Mouse (Mus musculus) mesoderm, embryonic 11.5 days (tissue): ENCODE data around the gene Slf2.

Experiments
- DNase-seq: peaks from one replicate; pipeline ENCODE4 v3.0.0-alpha.2; 2012; ENCODE audit warnings: low read depth, low spot score

The Slf2 gene

GRCm38 (mm10) chr19:44982477-44983115, 51.6 kb downstream of the Slf2 start:
- no peak for DNase-seq

DNA sequence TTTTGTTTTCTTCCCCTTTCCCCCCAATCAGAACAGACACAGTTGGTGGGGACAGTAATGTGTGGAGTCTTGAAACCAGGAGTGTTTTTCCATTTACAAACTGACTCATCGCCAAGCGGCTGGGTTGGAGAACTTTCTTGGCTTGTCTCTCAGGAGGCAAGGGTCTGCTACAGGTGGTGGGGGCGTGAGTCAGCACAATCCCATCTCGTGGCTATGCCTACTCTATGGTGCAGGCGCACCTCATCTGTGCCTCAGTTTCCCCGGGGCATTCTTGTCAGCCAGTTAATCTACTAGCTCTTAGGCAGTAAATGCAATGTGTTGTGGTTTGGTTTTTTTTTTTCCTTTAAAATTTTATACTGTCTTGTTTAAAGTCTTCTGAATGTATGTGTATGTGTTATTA, 52.4 kb downstream of the Slf2 start:
- no peak for DNase-seq

GRCm38 (mm10) chr19:44984420-44984819, 53.5 kb downstream of the Slf2 start:
- DNase-seq: no peak

DNA sequence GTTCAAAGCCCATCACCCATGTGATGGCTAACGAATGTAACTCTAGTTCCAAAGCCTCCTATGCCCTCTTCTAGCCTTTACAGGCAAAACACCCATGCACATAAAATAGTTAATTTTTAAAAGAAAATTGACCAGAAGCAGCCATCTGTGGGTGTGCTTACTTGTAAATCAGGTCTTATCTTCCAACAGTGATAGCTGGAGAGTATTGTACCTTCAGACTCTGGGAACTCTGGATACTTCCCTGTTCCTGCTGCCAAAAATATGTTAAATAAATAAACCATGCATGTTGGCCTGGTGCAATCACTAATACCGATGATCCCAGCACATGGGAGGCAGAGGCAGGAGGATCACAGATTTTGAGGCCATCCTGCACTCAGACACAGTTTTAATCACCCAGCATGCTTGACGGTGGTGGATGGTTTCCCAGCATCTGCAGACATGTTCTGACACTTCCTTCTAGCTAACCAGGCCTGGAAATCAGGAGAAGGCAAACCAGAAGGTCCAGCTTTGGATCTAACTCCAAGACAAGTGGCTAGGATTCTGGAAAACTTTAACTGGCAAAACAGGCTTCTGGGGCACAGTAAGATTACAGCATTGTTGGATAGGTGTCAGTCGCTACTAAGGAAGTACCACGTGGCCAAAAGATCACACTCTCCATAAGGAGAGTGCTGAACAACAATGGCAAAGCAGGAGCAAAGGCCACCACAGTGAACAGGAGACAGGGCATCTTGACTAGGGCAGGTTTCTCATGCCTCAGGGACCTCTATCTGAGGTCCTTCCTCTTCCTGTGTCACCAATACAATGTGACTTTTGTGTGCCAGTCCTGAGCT, 54.4 kb downstream of the Slf2 start:
- DNase-seq: no peak

DNA sequence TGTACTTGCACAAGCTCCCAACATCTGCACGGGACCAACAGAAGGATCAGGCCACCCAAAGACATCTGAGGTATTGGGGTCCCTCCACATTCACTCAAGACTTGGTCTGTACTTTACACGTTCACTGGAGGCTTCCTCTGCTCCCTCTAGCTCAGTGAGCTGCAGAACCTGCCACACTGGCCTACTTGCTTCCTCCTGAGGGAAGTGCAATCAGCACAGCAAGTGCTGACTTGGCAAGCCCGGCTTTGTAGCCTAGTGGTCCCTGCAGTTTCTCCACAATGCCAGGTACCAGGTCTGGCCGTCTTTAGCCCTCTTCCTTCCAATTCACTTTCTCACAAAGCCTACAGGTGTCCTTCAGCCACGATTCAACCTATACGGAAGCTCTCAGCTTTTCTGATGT, 56.1 kb downstream of the Slf2 start:
- no peak for DNase-seq

DNA sequence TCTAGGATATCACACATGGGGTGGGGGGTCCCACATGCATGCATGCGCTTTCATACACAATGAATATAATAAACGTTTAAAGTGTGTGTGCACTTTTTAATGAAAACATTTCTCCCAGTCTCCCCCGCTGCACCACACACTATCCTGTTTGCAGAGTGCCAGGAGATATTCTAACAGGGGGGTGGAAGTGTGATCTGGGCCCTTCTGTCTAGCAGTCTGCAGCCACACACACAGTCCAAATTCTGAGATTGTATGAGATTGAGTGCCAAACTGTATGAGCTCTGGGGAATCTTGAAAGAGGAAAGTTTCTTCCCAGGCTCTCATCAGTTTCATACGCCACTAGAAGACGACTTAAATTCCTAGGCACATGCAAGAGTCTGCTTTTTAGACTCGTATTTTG, 56.9 kb downstream of the Slf2 start:
- no peak for DNase-seq

DNA sequence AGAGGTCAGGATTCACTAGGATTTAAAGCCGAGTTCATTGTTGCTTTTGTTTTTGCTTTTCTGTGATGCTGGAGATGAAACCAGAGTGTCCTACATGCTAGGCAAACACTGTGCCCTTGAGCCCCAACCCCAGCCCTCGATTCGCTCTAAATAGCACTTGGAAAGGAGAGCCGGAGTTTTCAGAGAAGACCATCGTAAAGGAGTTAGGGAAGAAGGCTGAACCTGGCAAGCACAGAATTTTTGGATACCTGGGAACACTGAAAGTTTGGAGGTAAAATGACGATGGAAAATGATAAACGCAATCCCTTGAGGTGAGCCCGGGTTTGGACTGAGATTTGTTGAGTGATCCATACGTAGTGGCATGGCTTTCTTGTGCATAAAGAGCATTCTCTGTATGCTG, 57.4 kb downstream of the Slf2 start:
- no peak for DNase-seq

DNA sequence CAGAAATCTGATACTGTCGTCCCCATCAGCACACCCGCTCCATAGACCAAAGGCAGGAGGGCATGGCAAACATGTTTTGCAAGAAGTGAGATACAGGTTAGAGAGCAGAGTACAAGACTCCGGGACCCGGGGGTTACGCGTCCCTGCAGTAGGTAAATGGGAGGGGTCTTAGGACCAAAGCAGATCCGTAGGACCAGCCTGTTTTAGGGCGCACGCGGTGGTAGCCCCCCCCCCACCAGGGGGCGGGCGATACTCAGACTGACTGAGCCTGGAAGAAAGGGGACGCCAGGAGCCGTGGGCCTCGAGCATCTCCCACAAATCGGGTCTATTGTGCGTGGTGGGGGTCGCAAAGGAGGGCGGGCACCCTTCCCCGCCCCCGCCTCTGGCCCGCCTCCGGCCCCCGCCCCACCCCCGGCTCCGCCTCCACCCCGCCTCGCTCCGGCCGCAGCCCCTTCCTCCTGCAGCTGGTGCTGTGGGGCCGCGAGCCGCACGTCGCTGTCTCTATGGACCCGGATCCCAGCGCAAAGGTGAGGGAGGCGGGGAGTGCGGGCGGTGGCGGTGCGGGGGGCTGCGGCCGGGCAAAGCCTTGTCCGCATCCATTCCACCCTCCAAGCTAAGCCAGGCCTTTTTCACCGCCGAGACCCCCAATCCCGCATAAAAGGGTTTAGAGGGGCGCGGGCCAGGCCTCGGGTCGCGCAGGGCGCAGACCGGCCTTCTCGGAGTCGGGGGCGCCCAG, 58.0 kb downstream of the Slf2 start, which contains the start of gene Sema4g:
Gene Sema4g (plus strand): TSS at position 271 of the 736 bp plus-strand sequence.
- DNase-seq: peak; percentile 72

- DNase-seq: no peak
Measured at GRCm38 (mm10) chr19:44989567-44990495, 58.9 kb downstream of the Slf2 start.

DNA sequence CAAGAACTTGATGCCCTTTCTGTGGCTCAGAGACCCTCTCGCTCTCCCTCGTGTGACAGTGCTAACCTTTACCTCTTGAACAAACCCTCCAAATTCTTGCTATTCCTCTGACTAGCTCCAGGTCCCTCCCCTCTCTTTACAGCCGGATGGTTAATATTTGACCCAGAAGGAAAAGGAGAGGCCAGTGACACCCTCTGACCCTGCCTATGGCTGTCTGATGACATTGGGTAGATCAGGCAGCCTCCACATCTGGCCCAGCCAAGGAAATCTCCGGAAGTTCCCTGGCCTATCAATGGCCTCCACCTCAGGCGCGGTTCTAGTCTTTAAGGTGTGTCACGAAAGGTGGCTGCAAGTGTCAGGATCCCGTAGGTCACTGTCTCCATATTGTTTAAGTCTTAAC, 60.1 kb downstream of the Slf2 start:
- no peak for DNase-seq

DNA sequence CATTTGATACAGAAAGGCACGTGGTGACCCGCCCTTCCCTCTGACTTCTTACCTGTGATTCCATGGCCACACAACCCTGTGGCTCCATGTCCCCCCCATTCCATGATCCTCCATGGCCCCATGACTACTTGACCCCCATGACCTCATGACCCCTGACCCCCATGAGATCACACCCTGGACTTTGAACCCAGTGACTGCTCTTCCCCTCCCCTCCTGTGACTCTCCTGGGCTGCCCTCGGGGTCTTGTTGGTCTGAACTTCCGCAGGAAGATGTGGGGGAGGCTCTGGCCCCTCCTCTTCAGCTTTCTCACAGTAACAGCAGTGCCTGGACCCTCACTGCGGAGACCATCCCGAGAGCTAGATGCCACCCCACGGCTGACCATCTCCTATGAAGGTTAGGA, 61.3 kb downstream of the Slf2 start:
- no peak for DNase-seq

DNA sequence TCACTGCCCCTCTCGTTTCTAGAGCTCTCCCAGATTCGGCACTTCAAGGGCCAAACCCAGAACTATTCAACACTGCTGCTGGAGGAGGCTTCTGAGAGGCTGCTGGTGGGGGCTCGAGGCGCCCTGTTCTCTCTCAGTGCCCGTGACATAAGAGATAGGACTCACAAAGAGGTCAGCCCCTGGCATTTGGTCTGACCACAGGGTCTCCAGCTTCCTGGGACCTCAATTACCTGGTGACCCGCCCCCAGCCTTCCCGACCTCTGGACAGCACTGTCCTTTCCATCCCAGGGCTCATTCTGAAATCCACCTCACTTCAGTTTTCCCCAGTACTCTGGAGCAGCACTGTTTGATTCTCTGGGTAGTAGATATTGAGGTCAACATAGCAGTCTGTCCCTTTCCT, 61.8 kb downstream of the Slf2 start:
- DNase-seq: no peak

- DNase-seq: no peak
Measured at GRCm38 (mm10) chr19:44997786-44998185, 66.8 kb downstream of the Slf2 start.

DNA sequence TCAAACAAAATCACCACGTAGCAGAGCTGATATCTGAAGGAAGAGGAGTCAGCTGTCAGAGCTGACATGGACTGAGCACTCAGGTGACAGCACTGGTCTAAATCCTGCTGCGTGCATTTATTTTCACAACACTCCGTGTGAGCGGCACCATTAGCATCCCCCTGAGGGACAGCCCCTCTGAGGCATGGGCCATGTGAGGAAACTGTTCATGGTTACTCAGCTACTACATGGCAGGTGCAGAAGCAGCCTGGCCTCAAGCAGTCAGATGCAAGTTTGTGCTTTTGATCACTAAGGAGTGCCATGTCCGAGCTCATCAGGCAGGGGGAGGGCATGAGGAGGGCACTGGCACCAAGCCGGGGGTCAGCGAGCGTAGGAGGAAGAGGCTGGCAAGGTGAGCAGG, 68.7 kb downstream of the Slf2 start:
- DNase-seq: no peak

DNA sequence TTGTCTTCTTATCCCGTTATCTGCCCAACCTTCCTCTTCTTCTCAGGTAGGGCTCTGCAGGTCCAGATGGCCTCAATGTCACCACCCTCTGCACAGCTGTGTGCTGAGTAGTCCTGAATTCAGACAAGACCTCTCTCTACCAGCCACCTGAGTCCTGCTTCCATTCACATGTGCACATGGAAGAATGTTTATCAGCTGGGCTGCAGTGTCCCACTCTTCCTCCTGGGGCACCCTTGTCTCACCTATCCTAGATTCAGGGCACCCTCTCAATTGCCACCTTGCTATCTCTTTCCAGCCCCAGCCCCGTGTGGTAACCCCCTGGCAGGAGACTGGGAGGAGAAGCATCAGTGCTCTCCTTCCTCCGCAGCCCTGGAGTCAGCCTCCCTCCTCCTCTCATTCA, 71.3 kb downstream of the Slf2 start:
- DNase-seq: no peak

DNA sequence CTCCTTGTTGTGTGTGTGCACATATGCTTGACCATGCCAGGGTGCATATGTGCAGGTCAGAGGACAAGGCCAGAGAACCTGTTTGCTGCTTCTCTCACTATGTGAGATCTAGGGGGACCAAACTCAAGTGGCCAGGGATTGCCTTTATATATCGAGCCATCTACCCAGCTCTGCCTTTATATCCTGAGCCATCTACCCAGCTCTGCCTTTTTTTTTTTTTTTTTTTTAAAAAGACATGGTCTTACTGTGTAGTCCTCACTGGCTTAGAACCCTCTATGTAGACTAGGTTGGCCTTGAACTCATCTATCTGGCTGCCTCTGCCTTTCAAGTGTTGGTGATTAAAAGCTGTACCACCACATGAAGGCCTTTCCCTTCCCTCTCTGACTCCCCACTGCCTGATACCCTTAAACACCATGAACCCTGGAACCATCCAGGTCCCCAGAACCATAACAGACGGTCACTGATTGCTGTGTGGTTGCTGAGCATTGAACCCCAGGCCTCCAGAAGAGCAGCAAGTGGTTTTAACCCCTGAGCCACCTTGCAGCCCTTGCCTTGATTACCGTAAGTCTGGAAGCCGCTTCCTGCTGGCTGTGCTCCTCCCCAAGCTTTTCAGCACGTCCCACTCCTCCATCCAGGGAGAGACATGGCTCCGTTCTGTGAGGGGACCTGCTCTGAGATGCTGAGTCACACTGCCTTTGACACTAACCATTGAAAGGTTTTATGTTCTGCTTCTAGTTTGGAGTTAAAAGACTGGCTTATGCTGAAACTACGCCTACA, 73.0 kb downstream of the Slf2 start:
- DNase-seq: no peak

DNA sequence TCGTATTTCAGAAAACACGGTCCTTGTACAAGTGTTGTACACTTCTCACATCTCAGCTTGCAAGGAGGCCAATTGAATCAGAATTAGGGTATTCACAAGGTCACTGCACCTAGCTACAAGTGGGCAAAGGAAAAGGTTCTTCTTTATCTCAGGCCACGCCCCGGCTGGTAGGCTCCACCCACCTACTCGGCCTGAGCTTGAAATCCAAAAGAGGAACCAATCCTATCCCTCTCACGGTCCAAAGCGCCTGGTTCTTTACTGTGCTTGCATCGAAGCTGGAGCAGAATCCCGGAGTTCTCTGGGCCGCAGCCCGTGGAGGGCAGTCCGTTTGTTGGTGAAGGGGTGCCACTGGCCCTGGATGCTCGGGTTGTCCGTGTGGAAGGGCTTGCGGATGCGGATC, 74.5 kb downstream of the Slf2 start, which contains the start of gene Twnk:
Gene Twnk (plus strand): TSS at position 220 of the 400 bp plus-strand sequence.
- no peak for DNase-seq

DNA sequence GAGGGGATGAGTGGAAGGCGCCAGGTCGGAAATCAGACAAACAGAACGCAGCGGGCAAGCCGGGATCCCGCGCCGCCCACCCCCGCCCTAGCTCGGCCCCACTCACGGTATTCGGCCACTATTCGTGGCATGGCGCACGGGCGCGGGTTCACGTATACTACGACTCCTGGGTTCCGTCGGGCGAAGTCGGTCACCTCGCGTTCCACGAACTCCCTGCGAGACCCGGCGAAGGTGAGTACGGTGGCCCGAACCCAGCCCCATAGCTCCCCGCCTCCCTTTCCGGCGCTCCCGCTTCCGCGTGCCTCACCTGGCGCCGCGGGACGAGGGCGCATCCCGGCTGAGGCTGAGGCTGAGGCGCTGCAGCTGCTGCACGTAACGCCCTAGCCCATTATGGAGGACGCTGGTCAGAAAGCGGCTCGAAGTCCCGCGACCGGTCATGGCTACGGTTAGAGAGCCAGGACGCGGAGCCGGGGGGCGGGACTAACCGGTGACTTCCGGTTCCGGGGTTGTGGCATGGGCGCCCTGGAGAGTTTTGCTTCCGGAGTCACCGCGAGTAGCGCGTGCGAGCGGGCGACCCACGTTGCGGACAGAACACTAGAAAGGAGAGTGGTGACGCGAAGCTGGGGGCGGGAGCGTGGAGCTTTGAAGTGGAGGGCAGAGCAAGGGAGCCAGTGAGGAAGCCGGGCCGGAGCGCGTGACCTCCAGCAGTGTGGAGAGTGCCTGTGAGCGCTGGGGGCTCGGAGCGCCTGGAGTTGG, 75.2 kb downstream of the Slf2 start, which contains the start of gene Mrpl43:
Gene Mrpl43 (minus strand): TSS at position 486 of the 756 bp plus-strand sequence.
- peak; percentile 92 for DNase-seq

GRCm38 (mm10) chr19:45007021-45007420, 76.1 kb downstream of the Slf2 start:
- DNase-seq: no peak
